ENCODE assay signal across 15 mouse cellular contexts in genomic region chr10:69701226-69701625, GRCm38 (mm10).
DNase-seq lines count a peak whose midpoint lies in the region; ATAC-seq and TF ChIP-seq lines count a peak whose summit lies in the region.
"Had no signal": no experiment of that assay in that cellular context is flagged by ENCODE, and none has a peak within 500 bp of the region (broad histone marks: within the 10 kb centered on the region; RNA-seq: fewer than 3 reads in every experiment).

No protein-coding gene starts in this region.

- 0 out of 2 replicates have a peak, but pooled peaks have one; percentile 19 for ATAC-seq in embryonic facial prominence, embryonic 12.5 days (ENCODE audit: insufficient number of reproducible peaks, insufficient read depth, low FRiP score, low TSS enrichment)
- peak; percentile 53 for ATAC-seq in midbrain, embryonic 13.5 days
- no peak for ATAC-seq in megakaryocyte, adult 5-6 weeks (ENCODE audit: poor library complexity, severe bottlenecking)
- ATAC-seq: activated CD4-positive, CD25-positive, alpha-beta regulatory T cell, adult 4 months; forebrain, embryonic 15.5 days; intestine, embryonic 15.5 days; liver, postnatal 0 days had no signal

- H3K36me3 ChIP-seq in embryonic facial prominence, embryonic 12.5 days, result no peaks in the 10 kb centered on the region
- no peaks in the 10 kb centered on the region for H3K36me3 ChIP-seq in midbrain, embryonic 13.5 days
- H3K36me3 ChIP-seq: forebrain, embryonic 15.5 days; intestine, embryonic 15.5 days had no signal

- H3K27ac ChIP-seq in gastrocnemius, adult 2 months, result no peak overlapping the region
- H3K27ac ChIP-seq in embryonic facial prominence, embryonic 12.5 days, result no peak overlapping the region
- H3K27ac ChIP-seq in midbrain, embryonic 13.5 days, result peak overlapping the region; percentile 19; the same call in 1 of the 2 replicates
- H3K27ac ChIP-seq: forebrain, embryonic 15.5 days; intestine, embryonic 15.5 days; macrophage had no signal

- H3K27me3 ChIP-seq in embryonic facial prominence, embryonic 12.5 days, result no peaks in the 10 kb centered on the region
- H3K27me3 ChIP-seq in midbrain, embryonic 13.5 days, result no peaks in the 10 kb centered on the region
- H3K27me3 ChIP-seq: forebrain, embryonic 15.5 days; intestine, embryonic 15.5 days had no signal

- no peak overlapping the region for H3K9ac ChIP-seq in embryonic facial prominence, embryonic 12.5 days
- no peak overlapping the region for H3K9ac ChIP-seq in midbrain, embryonic 13.5 days (replicated peaks)
- H3K9ac ChIP-seq: forebrain, embryonic 15.5 days; intestine, embryonic 15.5 days; liver, postnatal 0 days had no signal

- DNase-seq in gastrocnemius, adult 2 months, result peak; percentile 31
- DNase-seq in gastrocnemius, adult 18-20 months (ENCODE audit: low spot score), result no peak
- DNase-seq in left cerebral cortex, postnatal 4 days, result peak; percentile 76
- no peak for DNase-seq in left cerebral cortex, postnatal 10 days (ENCODE audit: extremely low spot score in 1 of 2, low spot score in 2 of 2)
- DNase-seq in thymus, postnatal 0 days (ENCODE audit: low spot score), result no peak
- DNase-seq: adrenal gland, postnatal 36 days; liver, postnatal 0 days; right cerebral cortex, adult 18-20 months had no signal

- no peaks in the 10 kb centered on the region for H3K9me3 ChIP-seq in embryonic facial prominence, embryonic 12.5 days
- H3K9me3 ChIP-seq in midbrain, embryonic 13.5 days, result no peaks in the 10 kb centered on the region
- H3K9me3 ChIP-seq: forebrain, embryonic 15.5 days; intestine, embryonic 15.5 days had no signal

- 60% methylated on average over 4 of the region's 4 CpGs for WGBS in embryonic facial prominence, embryonic 12.5 days
- WGBS in midbrain, embryonic 13.5 days, result 36% methylated on average over 4 of the region's 4 CpGs

- H3K4me2 ChIP-seq in embryonic facial prominence, embryonic 12.5 days (replicated peaks), result no peak overlapping the region
- no peak overlapping the region for H3K4me2 ChIP-seq in midbrain, embryonic 13.5 days (replicated peaks)
- H3K4me2 ChIP-seq: forebrain, embryonic 15.5 days; intestine, embryonic 15.5 days had no signal

- peaks cover 12% of the 10 kb centered on the region; the same call in 1 of the 2 replicates for H3K4me1 ChIP-seq in embryonic facial prominence, embryonic 12.5 days
- H3K4me1 ChIP-seq in midbrain, embryonic 13.5 days (replicated peaks), result peaks cover 30% of the 10 kb centered on the region

- H3K4me3 ChIP-seq in gastrocnemius, adult 2 months, result no peak overlapping the region
- H3K4me3 ChIP-seq in embryonic facial prominence, embryonic 12.5 days, result no peak overlapping the region
- no peak overlapping the region for H3K4me3 ChIP-seq in midbrain, embryonic 13.5 days (replicated peaks)
- H3K4me3 ChIP-seq: forebrain, embryonic 15.5 days; intestine, embryonic 15.5 days had no signal

- intact Hi-C loops in gastrocnemius, adult 2 months (cut with DNase I), result no loop called here
- intact Hi-C loops in left cerebral cortex, postnatal 4 days (cut with DNase I), result no loop called here
- intact Hi-C loops in left cerebral cortex, postnatal 10 days (cut with DNase I), result no loop called here

- TF ChIP-seq CTCF in gastrocnemius, adult 2 months (IDR thresholded peaks at IDR 0.05), result no peak

Comparison
In these comparisons a context has a peak if more than half of its experiments do, and no peak if none do; other contexts are left out.
1. DNase-seq: peak in gastrocnemius, adult 2 months (single experiment) and left cerebral cortex, postnatal 4 days (single experiment); none in gastrocnemius, adult 18-20 months (single experiment), left cerebral cortex, postnatal 10 days (0 of 2) and thymus, postnatal 0 days (single experiment).